23 mouse cellular contexts compared by ENCODE assay signal in the genomic region with DNA sequence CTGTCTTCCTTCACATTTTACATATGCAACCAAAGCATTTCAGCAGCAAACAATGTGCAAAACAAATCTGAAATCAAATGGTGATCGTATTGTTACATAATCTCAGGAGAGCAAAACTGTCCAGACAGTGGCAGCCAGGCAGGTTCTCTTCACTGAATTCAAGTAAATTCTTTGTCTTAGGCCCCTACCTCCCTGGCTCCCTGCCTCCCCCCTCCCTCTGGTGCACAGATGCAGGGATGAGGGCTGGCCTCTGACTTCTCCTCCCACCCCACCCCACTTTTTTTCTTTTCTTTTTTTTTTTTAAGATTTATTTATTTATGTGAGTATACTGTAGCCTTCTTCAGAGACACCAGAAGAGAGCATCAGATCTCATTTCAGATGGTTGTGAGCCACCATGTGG. TPM values are rescaled to one million over a fixed set of nuclear protein-coding genes. Genes with fewer than 3 reads are reported as not detected.
"Had no signal": no experiment of that assay in that cellular context is flagged by ENCODE, and none has a peak within 500 bp of the region (broad histone marks: within the 10 kb centered on the region; RNA-seq: fewer than 3 reads in every experiment).

No protein-coding gene starts in this region.

- H3K4me3 ChIP-seq: layer of hippocampus, adult 2 months; limb, embryonic 10.5 days; limb, embryonic 13.5 days; liver, embryonic 12.5 days; liver, embryonic 15.5 days; midbrain, embryonic 12.5 days; midbrain, embryonic 15.5 days; neural tube, embryonic 12.5 days; neural tube, embryonic 15.5 days had no signal

- H3K9me3 ChIP-seq: limb, embryonic 10.5 days; limb, embryonic 13.5 days; liver, embryonic 12.5 days; liver, embryonic 15.5 days; midbrain, embryonic 12.5 days; midbrain, embryonic 15.5 days; neural tube, embryonic 12.5 days; neural tube, embryonic 15.5 days had no signal

- H3K9ac ChIP-seq: limb, embryonic 13.5 days; liver, embryonic 12.5 days; liver, embryonic 15.5 days; midbrain, embryonic 12.5 days; midbrain, embryonic 15.5 days; neural tube, embryonic 12.5 days; neural tube, embryonic 15.5 days had no signal

- DNase-seq: kidney, postnatal 25 days; layer of hippocampus, adult 9-11 months; liver; lung, adult 18-20 months; right cerebral cortex, adult 18-20 months; right cerebral cortex, postnatal 14 days; right cerebral cortex, postnatal 4 days; thymus, adult 2 months; thymus, postnatal 25 days had no signal

- ATAC-seq: lung, postnatal 0 days had no signal

- H3K36me3 ChIP-seq: limb, embryonic 10.5 days; limb, embryonic 13.5 days; liver, embryonic 12.5 days; liver, embryonic 15.5 days; midbrain, embryonic 12.5 days; midbrain, embryonic 15.5 days; neural tube, embryonic 12.5 days; neural tube, embryonic 15.5 days had no signal

- H3K4me2 ChIP-seq: limb, embryonic 13.5 days; liver, embryonic 12.5 days; liver, embryonic 15.5 days; midbrain, embryonic 12.5 days; midbrain, embryonic 15.5 days; neural tube, embryonic 12.5 days; neural tube, embryonic 15.5 days had no signal

- H3K27ac ChIP-seq: kidney, postnatal 0 days; layer of hippocampus, adult 2 months; limb, embryonic 10.5 days; limb, embryonic 13.5 days; liver, embryonic 12.5 days; liver, embryonic 15.5 days; macrophage; midbrain, embryonic 12.5 days; midbrain, embryonic 15.5 days; neural tube, embryonic 12.5 days; neural tube, embryonic 15.5 days; stomach, postnatal 0 days had no signal

RNA-seq across cellular contexts. Expression of gene Nexn, which starts 5.8 kb away (rescaled TPM):
- total RNA-seq: megakaryocyte, adult 5-6 weeks had no signal
